Mouse (Mus musculus) liver (tissue): ENCODE measurements around the gene Arhgap44.

Experiments
- DNase-seq: peaks from one replicate; pipeline ENCODE4 v3.0.0-alpha.2; 2020; ENCODE audit warnings: mixed read lengths

Arhgap44 gene

GRCm38 (mm10) chr11:64999685-65000084, 163.1 kb downstream of the Arhgap44 start:
- DNase-seq, result no peak

- DNase-seq, result no peak
These were observed 164.3 kb downstream of the Arhgap44 start for GRCm38 (mm10) chr11:64998439-64998838.

- no peak for DNase-seq
These were observed 174.2 kb downstream of the Arhgap44 start for GRCm38 (mm10) chr11:64988556-64988955.

- DNase-seq, result no peak
These were observed 183.3 kb downstream of the Arhgap44 start for GRCm38 (mm10) chr11:64979489-64979845.

- peak; percentile 97 for DNase-seq
These were observed 183.9 kb downstream of the Arhgap44 start, which contains the start of gene Elac2 for GRCm38 (mm10) chr11:64978720-64979488. TSS of gene Elac2 (plus strand) at chr11:64979038.

- no peak for DNase-seq
These were observed 190.3 kb downstream of the Arhgap44 start for GRCm38 (mm10) chr11:64972418-64972817.

GRCm38 (mm10) chr11:64971471-64971988, 191.2 kb downstream of the Arhgap44 start:
- DNase-seq, result no peak

- DNase-seq, result no peak
These were observed 193.8 kb downstream of the Arhgap44 start for GRCm38 (mm10) chr11:64968939-64969342.

- DNase-seq, result peak; percentile 69
These were observed 194.3 kb downstream of the Arhgap44 start for GRCm38 (mm10) chr11:64968507-64968906.

GRCm38 (mm10) chr11:64962629-64963028, 200.1 kb downstream of the Arhgap44 start:
- DNase-seq, result peak; percentile 59

- DNase-seq, result no peak
These were observed 205.6 kb downstream of the Arhgap44 start for GRCm38 (mm10) chr11:64956962-64957729.
